Mouse (Mus musculus): ENCODE measurements around the gene Cd151.

DNA sequence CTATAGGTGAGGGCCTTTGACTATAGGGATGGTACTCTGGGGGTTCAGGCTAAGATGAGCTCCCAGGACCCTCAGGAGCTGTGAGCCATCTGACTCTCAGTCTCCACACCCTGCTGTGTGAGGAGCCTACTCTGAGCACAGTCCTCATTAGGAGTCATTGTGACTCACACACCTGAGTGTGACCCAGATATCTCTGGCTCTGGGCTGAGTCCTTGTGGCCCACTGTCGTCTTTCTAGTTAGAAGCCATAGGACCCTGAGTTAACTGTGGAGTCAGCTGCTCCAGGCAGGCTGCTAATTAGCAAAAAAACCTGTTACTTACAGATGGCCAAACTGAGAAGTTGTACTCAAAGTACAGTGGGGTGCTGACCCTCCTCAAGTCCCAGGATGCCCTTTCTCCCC is 26.5 kb downstream of the Cd151 start:
- TF ChIP-seq CTCF (IDR thresholded peaks at IDR 0.05) = no peak
- TF ChIP-seq EP300 (IDR thresholded peaks at IDR 0.05) = no peak

Measured in lung, postnatal 0 days (tissue).